Mouse (Mus musculus) kidney, postnatal 25 days (tissue): ENCODE data around the gene Gse1.
A peak's percentile ranks its signal among the peaks of the same experiment; 100 is the strongest.

Experiments used
- DNase-seq, 2 experiments: peaks; one replicate each; pipeline ENCODE4 v3.0.0; 2021; ENCODE audit warnings: mixed read lengths in 2 of 2

Gse1 gene

GRCm38 (mm10) chr8:120227891-120228591, at the start of gene Gse1:
Gene Gse1 (plus strand): TSS chr8:120228456.
- peak; percentile 88 to 91 for DNase-seq

GRCm38 (mm10) chr8:120179027-120179431, 49.2 kb upstream of the Gse1 start:
- DNase-seq = peak; percentile 88 to 93

DNA sequence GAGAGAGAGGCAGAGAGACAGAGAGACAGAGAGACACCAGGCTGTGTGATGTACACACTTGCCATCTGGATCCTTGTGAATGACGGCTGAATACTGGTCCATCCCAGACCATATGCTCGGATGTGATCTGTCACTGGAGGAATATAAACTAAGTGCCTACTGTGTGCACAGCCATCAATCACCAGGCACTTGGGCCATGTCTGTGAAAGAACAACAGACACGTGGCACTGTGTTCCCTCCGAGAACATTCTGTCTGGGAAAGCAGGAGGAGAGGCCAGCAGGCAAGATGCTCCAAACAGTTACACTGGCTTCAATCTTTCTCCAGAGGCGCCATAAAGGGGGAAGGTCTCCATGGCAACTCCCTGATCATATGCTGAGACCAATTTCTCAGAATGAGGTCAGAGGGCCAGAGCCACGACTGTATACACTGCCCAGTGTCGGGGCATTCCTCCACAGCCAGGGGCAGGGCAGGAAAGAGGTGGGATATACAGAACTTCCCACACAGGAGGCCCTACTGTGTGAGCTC, 47.7 kb upstream of the Gse1 start:
- DNase-seq = no peak

GRCm38 (mm10) chr8:120181274-120181673, 47.0 kb upstream of the Gse1 start:
- DNase-seq = no peak

DNA sequence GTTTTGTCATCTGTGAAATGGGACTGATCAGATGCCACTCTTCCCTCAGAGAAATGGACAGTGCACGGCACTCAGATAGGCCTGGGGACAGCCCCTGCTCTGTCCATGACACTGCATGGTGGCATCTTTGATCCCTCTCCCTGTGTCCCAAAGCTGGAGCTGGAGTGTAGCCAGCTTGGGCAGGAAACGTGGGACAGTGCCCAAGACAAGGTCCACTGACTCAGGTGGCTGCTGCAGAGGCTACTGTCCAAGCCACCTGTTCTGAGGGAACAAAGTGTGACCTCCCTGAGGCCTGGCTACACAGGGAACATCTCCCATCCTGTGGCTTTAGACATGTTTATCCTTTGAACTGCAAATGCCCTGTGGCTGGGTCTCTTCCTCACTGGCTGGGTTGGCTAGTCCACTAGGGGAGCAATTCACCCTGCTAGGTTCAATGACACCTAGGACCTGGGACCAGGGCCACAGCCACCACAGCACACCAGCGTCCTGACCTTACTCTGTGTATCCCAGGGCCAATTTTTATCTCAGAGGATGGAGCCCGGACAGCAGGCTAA, 46.3 kb upstream of the Gse1 start:
- peak; percentile 42 to 78 for DNase-seq

DNA sequence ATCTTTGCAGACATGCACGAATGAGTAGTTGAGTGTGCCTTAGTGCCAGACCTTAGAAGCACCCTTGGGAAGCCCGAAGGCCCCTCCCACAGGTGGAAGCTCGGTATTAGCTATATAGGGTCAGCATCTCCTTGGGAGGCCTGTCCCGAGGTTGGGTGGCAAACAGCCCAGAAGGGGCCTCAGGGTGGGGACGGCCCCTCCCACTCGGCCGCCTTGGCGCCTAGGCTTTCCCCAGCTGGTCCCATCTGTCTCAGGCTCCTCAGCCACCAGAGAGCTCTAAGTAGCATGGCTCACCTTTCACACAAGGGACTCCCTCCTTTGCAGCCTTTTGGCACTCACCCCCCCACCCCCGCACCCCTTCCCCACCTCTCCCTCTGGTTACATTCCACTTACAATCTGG, 43.9 kb upstream of the Gse1 start:
- DNase-seq = peak in 1 of 2 experiments; percentile 64

DNA sequence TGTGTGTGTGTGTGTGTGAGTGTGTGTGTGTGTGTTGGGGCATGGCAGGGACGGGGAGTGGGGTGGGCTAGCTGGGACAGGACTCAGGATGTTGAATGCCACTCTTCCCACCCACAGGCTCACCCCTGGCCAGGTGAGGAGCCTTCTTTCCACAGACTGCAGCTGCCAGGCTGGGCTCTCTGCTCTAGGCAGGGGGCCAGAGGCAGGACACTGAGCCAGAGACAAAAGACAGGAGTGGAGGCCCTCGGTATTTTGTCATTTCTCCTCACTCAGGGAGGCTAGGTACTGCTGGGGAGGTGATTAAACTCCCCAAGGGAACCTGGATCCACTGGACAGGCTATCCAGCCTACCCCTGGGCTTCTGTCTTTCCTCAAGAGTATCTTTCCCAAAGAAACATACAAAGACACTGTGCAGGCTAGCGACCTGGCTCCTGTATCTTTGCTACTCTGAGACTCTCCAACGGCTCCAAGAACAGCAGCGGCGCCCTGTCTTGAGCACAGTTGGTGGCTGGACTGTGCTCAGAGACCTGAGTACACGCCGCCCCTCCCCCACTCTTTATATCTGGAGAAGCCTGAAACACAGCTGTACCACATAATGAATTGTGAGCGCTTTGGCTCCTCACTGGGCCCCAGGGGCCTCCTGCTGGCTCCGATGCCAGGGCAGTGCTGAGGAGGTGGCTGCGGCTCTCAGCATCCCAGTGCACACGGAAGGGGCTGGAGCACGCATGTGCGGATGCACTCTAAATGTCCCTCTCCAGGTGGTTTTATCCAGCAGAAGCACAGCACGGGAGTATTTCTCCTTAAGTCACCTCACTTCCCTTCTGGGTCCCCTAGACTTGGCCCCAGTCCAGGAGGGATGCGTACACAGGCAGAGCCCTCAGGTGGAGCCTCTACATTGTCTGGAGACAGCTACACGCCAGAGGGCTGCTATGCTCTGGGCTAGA, 43.1 kb upstream of the Gse1 start:
- peak; percentile 67 to 71 for DNase-seq

- peak; percentile 58 to 86 for DNase-seq
Observed at GRCm38 (mm10) chr8:120186454-120186853, 41.8 kb upstream of the Gse1 start.

DNA sequence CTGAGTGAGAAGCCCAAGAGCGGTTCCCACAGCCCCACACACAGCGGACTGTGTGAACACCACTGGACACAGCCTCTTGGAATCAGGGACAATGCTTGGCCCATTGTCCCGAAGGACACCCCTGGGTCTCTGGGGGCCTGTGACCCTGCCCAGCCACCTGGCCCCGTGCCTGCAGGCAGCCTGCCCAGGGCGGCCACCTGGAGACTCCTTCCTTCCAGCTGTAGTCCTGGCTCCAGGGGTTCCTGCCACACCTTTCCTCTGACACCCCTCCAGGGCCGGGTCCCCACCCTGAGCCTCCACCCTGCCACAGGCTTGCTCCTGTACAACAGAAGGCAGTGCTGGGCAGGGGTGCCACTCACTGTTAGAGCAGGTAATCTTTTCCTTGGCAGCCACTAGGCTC, 39.7 kb upstream of the Gse1 start:
- DNase-seq = peak; percentile 78 to 88

DNA sequence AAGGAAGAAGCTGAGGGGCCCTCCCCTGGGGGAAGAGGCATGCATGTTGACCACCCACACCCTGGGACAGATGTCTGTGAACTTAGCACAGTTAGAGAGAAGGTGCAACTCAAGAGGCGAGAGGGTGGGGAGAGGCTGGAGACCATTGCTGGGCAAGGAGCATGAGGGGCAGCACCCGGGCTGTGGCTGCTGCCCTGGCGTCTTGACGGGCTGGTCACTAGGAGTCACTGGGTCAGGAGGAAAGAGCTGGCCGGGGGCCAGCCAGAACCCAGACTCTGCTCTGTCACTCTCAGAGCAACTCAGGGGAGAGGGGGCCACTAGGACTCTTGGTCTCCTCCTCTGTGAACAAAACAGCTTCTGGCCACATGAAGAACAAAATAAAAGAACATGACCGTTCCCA, 38.8 kb upstream of the Gse1 start:
- peak; percentile 55 to 76 for DNase-seq

DNA sequence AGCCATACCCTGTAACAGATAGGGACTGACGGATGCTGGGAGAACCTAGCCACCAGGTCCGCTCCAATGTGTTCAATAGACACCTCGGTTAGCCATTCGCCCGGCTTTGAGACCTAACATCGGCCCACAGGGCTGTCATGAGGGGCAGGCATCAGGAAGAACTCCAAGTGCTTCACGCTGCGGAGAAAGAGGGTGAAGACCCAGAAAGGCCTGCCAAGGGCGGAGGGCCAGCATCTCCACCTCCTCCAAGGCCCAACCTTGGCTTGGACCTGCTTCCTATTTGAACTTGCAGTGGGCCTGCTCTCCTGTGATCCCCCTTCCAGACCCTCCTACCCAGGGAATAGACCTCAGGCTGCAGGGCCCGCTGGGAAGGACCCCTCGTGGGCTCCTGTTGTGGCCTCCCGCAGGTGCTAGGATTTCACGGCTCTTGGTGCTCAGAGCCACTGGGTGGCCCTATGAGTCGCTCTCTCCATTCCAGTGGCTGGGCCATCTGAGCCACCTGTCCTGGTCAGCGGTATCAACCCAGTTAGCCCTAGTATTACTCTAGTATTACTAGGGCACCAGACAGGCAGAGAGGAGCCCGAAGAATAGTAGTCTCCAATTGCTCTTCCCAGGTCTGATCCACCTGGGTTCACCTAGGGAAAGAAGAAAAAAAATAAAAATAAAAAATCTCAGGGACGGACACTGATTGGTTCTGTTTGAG, 38.0 kb upstream of the Gse1 start:
- DNase-seq = no peak

GRCm38 (mm10) chr8:120190810-120191413, 37.3 kb upstream of the Gse1 start:
- DNase-seq = peak; percentile 95 to 97

DNA sequence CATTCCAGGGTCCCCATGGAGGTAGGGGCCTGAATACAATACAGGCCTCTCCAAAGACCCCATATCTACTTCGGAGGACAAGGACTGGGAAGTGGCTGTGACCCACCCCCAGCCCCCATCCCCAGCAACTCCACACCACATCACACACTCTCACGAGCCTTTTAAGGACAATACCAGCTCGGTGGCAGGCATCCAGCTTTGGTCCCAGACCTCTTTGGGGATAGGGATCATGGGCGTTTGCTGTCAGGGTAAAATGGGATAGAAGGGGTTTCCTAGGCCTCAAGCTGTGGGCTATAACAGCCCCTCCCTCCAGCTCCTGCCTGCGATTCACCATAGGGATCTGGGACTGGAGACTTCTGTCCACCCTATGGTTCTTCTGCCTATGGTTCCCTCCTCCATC, 36.6 kb upstream of the Gse1 start:
- DNase-seq = no peak

DNA sequence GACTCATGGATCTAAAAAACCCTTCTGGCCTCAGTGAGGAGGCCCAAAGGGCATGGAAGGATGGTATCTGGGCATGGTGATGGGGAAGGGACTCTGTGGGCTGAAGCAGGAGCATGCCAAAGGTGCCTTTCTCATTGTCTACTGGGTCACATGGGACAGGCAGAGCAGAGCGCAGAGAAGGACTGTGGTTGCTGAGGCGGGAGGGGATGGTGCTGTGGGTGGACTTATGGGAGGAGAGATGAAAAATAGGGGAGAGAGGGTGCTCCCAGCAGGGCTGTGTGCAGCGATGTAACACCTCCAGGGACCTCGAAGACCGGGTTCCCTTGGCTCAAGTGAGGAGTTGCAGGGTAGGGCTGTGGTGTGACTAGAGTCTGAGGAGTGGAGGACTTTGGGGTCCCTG, 36.1 kb upstream of the Gse1 start:
- DNase-seq = no peak

DNA sequence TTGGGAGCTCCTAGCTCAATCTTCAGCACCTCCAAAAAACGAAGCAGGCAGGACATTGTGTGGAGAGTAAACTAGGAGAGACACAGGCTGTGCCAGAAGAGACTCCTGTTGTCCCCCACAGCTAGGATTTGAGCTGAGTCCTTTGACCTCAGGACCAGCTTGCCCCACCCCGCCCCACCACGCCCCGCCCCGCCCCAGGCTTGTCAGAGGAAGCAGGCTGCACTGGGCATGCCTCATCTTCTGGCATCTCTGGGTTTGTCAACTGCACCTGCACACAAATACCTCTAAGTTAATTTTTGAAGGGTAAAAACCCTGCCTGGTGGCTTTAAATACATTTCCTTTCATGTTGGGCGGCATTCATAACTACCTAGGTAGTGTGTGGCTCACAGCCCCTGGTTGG, 26.9 kb upstream of the Gse1 start:
- DNase-seq = no peak

GRCm38 (mm10) chr8:120202546-120202945, 25.7 kb upstream of the Gse1 start:
- DNase-seq = no peak

GRCm38 (mm10) chr8:120204736-120205360, 23.4 kb upstream of the Gse1 start:
- DNase-seq = peak; percentile 71 to 84

DNA sequence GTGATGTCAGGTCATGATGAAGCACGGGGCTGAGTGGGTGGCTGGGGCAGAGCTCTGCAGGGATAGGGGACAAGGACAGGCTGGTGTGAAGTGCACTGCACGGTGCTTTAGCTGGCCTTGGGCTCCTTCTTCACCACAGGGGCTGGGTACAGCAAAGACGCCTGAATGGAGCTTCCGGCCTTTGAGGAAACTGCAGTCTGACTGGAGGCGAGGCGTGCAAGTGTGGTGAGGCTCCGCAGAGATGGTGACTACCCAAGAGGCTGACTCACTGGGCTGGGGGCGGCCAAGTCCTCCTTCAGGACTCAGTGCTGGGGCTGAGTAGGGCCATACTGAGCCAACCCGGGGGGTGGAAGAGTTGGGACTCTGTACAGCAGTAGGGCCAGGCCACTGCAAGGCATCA, 22.3 kb upstream of the Gse1 start:
- DNase-seq = no peak

DNA sequence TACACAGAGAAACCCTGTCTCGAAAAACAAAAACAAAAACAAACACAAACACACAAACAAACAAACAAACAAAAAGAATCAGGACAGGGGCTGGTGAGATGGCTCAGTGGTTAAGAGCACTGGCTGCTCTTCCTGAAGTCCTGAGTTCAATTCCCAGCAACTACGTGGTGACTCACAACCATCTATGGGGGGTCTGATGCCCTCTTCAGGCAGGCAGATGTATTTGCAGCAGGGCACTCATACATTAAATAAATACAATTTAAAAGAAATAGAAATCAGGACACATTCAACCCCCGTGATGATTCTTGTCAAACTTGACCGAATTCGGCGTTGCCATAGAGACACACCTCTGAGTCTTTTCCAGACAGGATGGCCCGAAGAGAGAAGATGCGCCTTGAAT, 20.9 kb upstream of the Gse1 start:
- no peak for DNase-seq

DNA sequence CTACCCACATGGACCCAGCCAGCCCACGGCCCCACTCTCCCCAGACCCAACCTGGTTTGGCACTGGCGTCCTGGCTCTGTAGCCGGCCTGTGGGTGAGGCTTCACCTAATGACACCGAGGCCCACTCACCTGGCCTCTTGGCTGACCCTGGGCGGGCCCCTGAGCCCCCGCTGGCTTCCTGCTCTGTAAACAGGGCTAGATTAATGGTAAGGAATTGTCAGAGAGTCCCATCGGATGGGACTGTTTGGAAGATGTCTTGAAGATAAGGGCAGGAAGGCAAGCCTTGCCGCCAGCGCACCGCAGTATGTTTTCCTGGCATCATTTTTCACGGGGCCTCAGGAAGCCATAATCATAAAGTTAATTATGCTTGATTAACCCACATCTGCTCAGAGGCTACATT, 20.1 kb upstream of the Gse1 start:
- DNase-seq = no peak

DNA sequence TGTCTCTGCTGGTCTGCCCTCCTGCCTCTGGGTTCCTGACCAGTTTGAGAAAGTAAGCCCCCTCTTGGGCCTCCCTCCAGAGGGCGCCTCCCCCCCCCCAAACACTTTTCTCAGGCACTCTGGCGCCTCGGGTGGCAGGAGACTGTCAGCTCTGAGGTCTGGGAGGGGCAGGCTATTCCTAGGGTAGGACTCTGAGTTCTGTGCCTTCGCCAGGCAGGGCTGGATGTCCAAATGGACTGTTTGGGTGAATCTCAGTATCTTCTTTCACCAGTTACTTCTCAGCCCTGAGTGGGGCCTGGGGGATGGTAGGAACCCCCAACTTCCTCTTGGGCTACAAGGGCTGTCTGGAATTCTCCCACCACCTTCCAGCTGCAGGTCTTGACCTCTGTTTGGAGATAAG, 16.9 kb upstream of the Gse1 start:
- DNase-seq = no peak

GRCm38 (mm10) chr8:120212596-120212995, 15.7 kb upstream of the Gse1 start:
- no peak for DNase-seq
